Mouse (Mus musculus) effector memory CD4-positive, alpha-beta T cell, adult 5 months (primary cell): ENCODE measurements around the gene Slco3a1. TPM values are rescaled to one million over a fixed set of nuclear protein-coding genes. Genes with fewer than 3 reads are reported as not detected.

Experiments
- polyA plus RNA-seq: library from polyadenylated mRNA; unstranded; fragments of 100-300 nt; shearing (Covaris generic); gene quantifications from one replicate; pipeline ENCODE4 v1.2.1, GENCODE M21; 2017

The Slco3a1 gene
- polyA plus RNA-seq = 111 TPM

GRCm38 (mm10) chr7:74554608-74555311 lies at the start of gene Slco3a1:
Slco3a1 (minus strand) TSS chr7:74554780.

